Mouse (Mus musculus) cerebellum, adult 18-20 months (tissue): ENCODE results near the gene Slc36a2.

ENCODE experiments used
- DNase-seq, 2 experiments: peaks; one replicate each; pipeline ENCODE4 v3.0.0; 2021

The Slc36a2 gene

DNA sequence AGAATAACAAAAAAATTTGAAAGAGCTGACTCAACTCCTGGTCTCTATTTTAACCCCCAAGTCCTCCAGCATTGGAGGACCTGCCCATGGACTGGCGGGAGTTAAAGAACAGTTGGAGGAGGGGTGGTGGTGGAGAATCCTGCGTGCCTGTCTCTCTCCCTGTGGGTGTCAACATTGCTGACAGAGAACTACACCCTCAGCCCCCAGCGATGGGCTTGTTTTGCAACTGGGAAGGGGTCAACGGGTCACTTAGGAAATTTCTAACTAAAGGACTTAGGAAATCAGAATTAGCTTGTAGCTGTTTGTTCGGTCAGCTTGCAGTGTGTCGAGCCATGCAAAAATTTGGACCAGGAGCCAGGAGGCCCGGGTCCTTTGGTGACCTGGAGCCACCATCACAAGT, 1.8 kb downstream of the Slc36a2 start:
- DNase-seq, result no peak

- no peak for DNase-seq
Measured at GRCm38 (mm10) chr11:55179856-55180255, 5.0 kb downstream of the Slc36a2 start.

DNA sequence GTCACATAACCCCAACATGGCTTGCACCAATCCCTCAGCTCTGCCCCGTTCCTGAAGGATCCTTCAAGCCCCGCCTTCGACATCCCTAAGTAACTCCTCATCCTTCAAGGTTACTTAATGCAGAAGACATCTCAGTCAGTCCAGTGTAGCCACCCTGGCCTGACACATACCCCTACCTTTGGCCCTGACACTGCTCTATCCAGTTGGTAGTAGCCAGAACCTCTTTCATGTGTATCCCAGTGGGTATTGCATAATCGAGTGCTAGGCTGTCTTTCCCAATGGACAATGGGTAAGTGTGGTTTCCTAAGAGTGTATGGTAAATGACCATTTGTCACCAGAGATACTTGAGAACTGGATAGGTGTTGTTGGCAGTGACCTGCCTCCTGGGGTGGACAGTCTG, 6.0 kb downstream of the Slc36a2 start:
- DNase-seq, result no peak

GRCm38 (mm10) chr11:55170501-55170900, 14.4 kb downstream of the Slc36a2 start:
- DNase-seq, result no peak

DNA sequence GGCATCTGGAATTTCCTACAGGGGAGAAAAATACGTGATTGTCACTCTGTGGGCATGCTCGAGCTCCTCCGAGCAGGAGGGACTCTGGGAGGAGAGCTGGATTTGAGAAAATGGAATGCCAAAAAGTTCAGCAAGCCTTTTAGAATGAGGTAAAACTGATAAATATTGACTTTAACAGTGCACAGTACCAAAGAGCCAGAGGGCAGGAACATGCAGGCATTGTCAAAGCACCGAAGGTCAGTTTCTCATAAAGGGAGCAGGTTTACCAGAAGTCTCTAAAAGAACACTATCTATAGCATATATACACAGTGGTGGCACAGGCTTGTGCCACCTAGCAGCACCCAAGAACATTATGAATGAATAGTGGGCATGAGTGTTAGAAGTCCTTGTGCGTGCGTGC, 16.0 kb downstream of the Slc36a2 start:
- DNase-seq, result no peak

- DNase-seq, result no peak
Measured at GRCm38 (mm10) chr11:55168504-55168903, 16.4 kb downstream of the Slc36a2 start.

DNA sequence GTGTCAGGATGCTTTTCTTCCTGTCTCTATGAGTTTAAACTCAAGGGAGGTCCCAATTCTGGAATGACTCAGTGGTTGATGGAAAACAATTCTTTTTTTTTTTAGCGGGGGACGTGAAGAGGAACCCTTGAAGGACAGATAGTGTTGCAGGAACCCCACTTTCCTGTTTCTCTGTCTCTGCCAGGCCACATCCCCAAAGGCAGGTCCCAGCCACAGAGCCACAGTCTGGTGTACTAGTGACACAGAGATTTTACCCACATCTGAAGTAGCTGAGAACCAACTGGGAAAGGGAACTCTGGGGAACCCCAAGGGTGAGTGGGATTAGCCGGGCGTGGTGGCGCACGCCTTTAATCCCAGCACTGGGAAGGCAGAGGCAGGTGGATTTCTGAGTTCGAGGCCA, 19.1 kb downstream of the Slc36a2 start:
- DNase-seq, result no peak

DNA sequence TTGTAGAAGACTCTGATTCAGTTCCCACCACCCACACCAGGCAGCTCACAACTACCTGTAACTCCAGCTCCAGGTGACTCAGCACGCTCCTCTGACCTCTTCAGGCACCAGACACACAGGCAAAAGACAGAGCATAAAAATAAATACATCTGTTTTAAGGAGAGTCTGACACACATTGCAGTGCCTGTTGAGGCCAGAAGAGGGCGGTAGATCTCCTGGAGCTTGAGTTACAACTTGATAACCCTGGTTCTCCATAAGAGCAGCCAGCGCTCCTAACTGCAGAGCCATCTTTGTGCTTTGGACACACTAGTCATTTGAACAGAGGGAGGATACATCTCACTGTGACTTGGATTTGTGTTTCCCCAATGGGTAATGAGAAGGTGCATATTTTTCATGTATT, 20.2 kb downstream of the Slc36a2 start:
- peak; percentile 48 to 53 for DNase-seq

DNA sequence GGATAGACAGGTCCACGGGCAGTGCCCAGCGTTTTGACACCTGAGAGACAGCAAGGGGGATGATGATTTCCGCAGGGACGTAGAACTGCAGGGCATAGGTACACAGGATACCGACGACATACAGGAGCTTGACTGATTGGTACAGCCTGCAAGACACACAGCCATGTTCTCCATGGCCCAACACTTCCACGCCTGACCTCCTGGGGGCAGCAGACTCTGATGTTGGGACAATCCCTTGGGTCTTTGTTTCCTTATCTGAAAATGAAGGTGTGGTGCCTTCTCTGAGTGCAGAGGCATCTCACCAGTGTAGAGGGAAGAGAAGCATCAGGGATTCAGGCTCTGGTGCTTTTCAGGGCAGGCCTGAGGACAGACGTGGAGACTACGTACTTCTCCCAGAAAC, 22.2 kb downstream of the Slc36a2 start:
- peak; percentile 51 to 59 for DNase-seq

DNA sequence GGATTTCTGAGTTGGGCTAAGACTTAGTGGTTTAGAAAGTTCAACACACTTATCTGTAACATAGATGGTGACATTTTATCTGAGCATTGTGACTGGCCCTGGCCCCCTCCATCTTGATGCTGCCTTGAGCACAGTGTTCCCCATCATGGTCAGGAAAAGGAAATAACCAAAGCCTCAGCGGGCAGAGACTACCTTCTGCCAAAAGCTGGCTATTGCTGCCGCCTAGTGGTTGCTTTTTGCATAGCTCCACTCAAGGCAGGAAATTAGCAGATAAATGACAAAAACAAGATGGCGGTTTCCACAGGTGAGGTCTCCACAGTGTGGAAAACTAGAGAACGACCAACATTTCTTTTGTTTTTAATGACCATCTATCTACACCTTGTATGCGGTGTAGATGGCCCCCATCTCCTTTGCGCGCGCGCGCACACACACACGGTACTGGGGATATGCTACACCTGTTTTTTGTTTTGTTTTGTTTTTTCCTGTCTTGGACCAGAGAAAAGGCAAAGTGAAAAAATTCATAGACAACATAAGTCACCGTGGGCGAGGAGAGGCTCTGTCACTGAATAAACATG, 26.0 kb downstream of the Slc36a2 start:
- DNase-seq, result peak; percentile 74 to 79

DNA sequence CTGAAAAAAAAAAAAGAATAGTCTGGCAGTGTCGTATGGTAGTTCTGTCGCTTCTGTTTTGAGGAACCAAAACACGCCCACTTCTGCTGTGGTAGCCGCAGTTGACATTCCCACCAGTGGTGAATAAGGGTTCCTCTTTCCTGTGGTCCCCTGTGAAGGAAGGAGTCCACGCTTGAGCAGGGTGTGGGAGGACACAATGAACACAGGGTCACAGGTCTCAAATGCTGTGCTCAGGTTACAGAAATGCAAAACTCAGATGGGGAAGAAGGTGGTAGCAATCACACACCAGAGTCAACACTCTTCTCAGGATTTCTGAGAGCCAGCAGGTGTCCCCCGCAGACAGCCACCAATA, 29.8 kb downstream of the Slc36a2 start:
- no peak for DNase-seq

DNA sequence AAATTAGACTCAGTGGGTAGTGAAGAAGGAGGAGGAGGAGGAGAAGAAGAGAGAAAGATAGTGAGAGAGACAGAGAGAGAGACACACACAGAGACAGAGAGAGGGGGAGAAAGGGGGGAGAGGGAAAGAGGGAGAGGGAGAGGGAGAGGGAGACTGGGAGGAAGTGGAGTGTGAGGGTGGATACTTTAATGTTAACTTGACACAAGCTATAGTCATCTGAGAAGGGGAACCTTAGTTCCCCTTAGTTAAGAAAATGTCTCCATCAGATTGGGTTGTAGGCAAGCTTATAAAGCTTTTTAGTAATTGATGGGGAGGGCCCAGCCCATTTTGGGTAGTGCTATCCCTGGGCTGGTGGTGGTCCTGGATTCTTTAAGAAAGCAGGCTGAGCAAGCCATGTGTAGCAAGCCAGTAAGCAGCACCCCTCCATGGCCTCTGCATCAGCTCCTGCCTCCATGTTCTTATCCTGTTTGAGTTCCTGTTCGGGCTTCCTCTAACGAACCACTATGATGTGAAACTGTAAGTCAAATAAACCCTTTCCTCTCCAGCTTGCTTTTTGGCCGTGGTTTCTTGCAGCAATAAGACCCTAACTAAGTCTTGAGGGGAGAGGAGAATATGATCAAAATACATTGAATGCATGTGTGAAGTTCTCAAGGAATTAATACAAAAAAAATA, 30.3 kb downstream of the Slc36a2 start:
- DNase-seq, result no peak

- no peak for DNase-seq
Measured at GRCm38 (mm10) chr11:55151608-55152007, 33.3 kb downstream of the Slc36a2 start, which contains the start of gene Slc36a3. Slc36a3 (minus strand) TSS chr11:55151708.

DNA sequence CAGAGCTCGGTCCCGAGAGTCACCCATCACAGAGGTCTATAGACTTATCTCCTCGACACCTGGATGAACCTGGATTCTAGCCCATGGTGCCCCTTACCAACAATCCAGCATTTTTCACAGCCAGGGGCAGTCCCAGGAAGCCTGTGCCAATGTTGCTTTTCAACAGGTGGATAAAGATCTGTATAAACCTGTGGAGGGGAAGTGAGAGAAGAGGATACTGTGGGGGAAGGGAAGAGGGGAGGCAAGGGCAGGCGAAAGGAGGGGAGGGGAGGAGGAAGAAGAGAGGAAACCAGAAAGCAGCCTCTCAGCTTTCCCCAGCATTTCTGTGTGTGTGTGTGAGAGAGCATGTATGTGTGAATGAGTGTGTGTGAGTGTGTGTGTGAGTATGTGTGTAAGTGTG, 36.4 kb downstream of the Slc36a2 start:
- DNase-seq, result no peak

GRCm38 (mm10) chr11:55147423-55147822, 37.5 kb downstream of the Slc36a2 start:
- DNase-seq, result no peak

DNA sequence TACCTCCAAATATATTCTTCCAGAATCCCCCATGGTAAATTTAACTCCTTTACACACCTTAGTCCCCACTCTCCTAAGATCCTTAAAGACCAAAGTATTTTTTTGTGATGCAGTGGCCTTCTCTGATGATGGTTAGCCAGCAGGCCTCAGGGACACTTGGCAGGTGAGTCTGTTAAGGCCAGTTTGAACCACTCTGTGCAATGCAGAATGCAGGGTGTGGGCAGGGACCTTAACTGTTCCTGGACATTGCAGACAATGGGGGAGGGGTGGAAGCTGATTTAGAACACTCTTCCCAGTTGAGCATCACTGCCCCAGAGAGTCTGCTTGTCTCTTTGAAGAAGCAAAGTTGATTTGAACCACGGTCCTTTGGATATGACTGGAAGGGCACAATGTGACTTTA, 38.0 kb downstream of the Slc36a2 start:
- no peak for DNase-seq

DNA sequence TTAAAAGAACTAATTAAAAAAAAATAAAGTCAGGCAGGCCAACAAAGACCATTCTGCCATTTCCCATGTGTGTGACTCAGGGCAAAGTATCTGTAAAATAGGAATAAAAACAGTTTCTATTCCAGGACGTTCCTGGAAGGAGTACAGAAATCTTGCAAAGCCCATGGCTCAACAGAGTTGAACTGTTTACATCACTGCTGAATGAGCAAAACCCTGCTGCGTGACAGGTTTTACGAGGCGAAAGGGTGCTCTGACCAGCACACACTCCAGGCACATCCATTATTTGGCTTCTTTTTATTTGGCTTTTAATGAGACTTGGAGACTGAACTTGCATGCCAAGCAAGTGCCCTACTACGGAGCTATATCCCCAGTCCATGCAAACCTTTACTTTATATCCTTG, 40.9 kb downstream of the Slc36a2 start:
- no peak for DNase-seq

DNA sequence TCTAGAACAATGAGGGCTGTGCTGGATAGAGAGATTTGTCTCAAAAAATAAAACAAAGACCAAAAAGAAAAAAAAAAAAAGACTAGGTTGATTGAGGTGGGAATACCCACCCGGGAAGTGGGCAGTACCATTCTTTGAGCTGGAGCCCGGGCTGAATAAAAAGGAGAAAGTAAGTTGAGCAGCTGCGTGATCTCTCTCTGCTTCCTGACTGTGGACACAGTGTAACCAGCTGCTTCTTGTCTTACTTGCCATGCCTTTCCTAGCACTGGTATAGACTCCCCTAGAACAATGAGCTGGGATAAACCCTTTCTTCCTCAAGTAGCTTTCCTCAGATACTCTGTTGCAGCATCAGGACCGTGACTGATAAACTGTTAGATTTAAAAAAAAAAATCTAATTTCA, 43.4 kb downstream of the Slc36a2 start:
- no peak for DNase-seq

GRCm38 (mm10) chr11:55137646-55138045, 47.2 kb downstream of the Slc36a2 start:
- no peak for DNase-seq

DNA sequence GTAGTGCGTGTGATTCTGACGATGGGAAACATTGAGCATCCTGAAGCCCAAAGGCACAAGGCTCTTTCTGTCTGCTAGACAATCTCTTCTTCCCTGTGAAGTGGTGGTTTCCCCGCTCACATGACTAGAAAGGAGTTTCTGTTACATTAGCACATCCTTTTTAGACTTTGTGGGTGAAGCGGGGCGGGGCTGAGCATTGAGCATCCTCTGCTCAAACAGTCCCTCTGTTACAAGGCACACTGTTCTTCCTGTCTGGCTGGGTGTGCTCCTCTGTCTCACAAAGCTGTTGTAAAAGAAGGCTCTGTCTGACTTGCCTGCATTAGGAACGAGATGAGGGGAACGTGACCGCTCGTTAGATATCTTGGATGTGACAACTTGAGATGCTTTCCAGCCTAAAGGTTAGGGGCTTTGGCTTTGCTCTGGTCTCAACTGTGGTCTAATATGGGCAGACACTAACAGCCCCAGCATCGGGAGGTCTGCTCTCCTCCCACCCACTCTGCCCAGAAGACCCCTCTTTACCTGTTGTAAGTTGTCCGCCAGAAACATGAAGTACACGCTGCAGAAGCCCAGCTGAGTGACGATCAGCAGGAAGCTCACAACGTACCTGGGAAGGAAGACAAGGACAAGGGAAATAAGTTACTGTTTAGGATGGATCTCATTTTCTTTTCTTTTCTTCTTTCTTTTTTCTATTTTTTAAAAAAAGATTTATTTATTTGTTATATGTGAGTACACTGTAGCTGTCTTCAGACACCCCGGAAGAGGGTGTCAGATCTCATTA, 47.9 kb downstream of the Slc36a2 start:
- DNase-seq, result no peak

DNA sequence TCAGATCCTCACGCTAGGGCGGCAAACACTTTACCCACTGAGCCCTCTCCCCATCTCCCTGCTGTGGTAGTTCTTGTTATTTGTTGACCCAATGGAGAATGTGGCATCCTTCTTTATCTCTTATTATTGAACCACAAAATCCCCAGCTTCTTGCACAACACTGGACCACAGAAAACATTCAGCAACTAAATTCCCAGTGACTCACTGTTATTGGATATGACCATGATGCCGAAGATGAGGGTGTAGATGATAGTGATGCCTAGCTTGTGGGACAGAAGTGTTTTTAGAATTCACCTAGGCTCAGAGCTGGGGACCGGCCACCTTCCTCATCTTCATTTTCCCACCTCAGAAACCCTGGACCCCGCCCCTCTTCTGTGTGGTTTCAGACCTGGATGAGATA, 50.0 kb downstream of the Slc36a2 start:
- no peak for DNase-seq

DNA sequence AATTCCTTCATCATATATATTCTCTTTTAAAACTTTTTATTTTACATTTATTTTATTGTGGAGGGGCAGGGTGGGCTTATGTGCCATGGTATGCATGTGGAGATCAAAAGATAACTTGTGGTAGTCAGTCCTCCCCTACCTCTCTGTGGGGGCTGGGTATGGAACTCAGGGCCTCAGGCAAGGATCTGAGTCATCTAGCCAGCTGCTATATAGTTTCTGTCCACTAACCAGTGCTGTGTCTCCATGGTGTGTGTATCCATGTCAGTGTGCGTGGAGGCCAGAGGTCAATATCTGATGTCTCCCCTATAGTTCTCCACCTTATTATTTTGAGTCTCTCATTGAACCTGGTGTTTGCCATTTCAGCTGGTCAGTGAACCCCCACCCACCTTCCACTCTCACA, 50.5 kb downstream of the Slc36a2 start:
- DNase-seq, result no peak

DNA sequence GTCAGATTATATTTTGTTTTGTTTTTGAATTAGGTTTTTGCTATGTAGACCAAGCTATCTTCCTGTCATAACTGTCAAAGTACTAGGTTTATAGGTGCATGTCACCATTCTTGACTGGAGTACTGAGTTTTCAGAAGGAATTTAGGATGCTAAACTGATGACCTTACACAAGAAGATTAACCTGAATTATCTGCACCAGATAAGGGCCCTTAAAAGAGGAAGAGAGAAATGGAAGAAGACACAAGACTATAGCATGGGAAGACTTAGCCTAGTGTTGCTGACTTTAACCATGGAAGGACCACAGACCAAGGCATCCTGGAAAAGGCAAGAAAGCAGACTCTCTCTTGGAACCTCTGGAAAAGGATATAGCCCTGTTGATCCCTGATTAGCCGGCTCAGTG, 51.7 kb downstream of the Slc36a2 start:
- no peak for DNase-seq

- DNase-seq, result no peak
Measured at GRCm38 (mm10) chr11:55131946-55132345, 52.9 kb downstream of the Slc36a2 start.
